Mouse (Mus musculus) intestine, embryonic 15.5 days (tissue): ENCODE measurements around the gene Smarca4. TPM values are rescaled to one million over a fixed set of nuclear protein-coding genes. Genes with fewer than 3 reads are reported as not detected.
A peak's percentile ranks its signal among the peaks of the same experiment; 100 is the strongest.

Experiments
- ATAC-seq: fragments of 200-750 bp; cut with Nextera tagmentation; 2 replicates; pipeline ENCODE4 v1.8.0; 2017; ENCODE audit warnings: moderate TSS enrichment, moderate library complexity
- H3K27ac ChIP-seq: fragments of 300-500 bp; sonication (generic); 2 replicates; pipeline ENCODE4 v1.5.1; 2015; ENCODE audit warnings: mild to moderate bottlenecking, inconsistent platforms
- H3K27me3 ChIP-seq: fragments of 300-500 bp; sonication (generic); replicated peaks from 2 replicates; pipeline ENCODE4 v1.6.1; 2015; ENCODE audit warnings: inconsistent platforms
- H3K36me3 ChIP-seq: fragments of 300-500 bp; sonication (generic); 2 replicates; pipeline ENCODE4 v1.6.1; 2015; ENCODE audit warnings: inconsistent platforms
- H3K4me1 ChIP-seq: fragments of 300-500 bp; sonication (generic); replicated peaks from 2 replicates; pipeline ENCODE4 v1.6.1; 2015; ENCODE audit warnings: inconsistent platforms
- H3K4me2 ChIP-seq: fragments of 300-500 bp; sonication (generic); replicated peaks from 2 replicates; pipeline ENCODE4 v1.6.1; 2015; ENCODE audit warnings: mild to moderate bottlenecking, inconsistent platforms
- H3K4me3 ChIP-seq: fragments of 300-500 bp; sonication (generic); replicated peaks from 2 replicates; pipeline ENCODE4 v1.5.1; 2015; ENCODE audit warnings: inconsistent platforms
- H3K9ac ChIP-seq: fragments of 300-500 bp; sonication (generic); 2 replicates; pipeline ENCODE4 v1.6.1; 2015; ENCODE audit warnings: inconsistent platforms
- H3K9me3 ChIP-seq: fragments of 300-500 bp; sonication (generic); 2 replicates; pipeline ENCODE4 v1.6.1; 2016; ENCODE audit warnings: inconsistent platforms
- WGBS: fragments of 180-500 bp; shearing (Covaris S2); methylation state at CpG from one replicate; pipeline ENCODE4 v1.1.7; 2015; 5-methylcytosine and 5-hydroxymethylcytosine counted together
- polyA plus RNA-seq: library from polyadenylated mRNA; unstranded; fragments of >200 nt; fragmentation: Nextera tagmentation; extraction: Ambion mirVana; gene quantifications from 2 replicates; pipeline ENCODE4 v1.2.1, GENCODE M21; 2015

Gene Smarca4
- polyA plus RNA-seq, 1 experiment from 2014 or later, result 67.0 TPM

GRCm38 (mm10) chr9:21729264-21729663, 113.3 kb downstream of the Smarca4 start:
- no peak overlapping the region for H3K27ac ChIP-seq
- 63% methylated on average over 7 of the region's 7 CpGs for WGBS
- H3K9me3 ChIP-seq, result no peaks in the 10 kb centered on the region
- no peak overlapping the region for H3K9ac ChIP-seq
- peaks cover 40% of the 10 kb centered on the region for H3K4me1 ChIP-seq
- H3K36me3 ChIP-seq, result peaks cover 39% of the 10 kb centered on the region
- H3K4me3 ChIP-seq, result no peak overlapping the region
- H3K27me3 ChIP-seq, result no peaks in the 10 kb centered on the region
- H3K4me2 ChIP-seq, result no peak overlapping the region
- no peak for ATAC-seq

GRCm38 (mm10) chr9:21732288-21732687, 116.3 kb downstream of the Smarca4 start:
- peaks cover 23% of the 10 kb centered on the region for H3K4me1 ChIP-seq
- ATAC-seq, result no peak
- no peak overlapping the region for H3K4me3 ChIP-seq
- peaks cover 60% of the 10 kb centered on the region for H3K36me3 ChIP-seq
- H3K27me3 ChIP-seq, result no peaks in the 10 kb centered on the region
- H3K9me3 ChIP-seq, result no peaks in the 10 kb centered on the region
- no peak overlapping the region for H3K4me2 ChIP-seq
- no peak overlapping the region for H3K9ac ChIP-seq
- WGBS, result 86% methylated on average over 9 of the region's 9 CpGs
- no peak overlapping the region for H3K27ac ChIP-seq

- 91% methylated on average over 17 of the region's 17 CpGs for WGBS
These were observed 117.5 kb downstream of the Smarca4 start for GRCm38 (mm10) chr9:21733446-21733845.

GRCm38 (mm10) chr9:21733989-21734388, 118.0 kb downstream of the Smarca4 start:
- 75% methylated on average over 7 of the region's 7 CpGs for WGBS
- H3K4me3 ChIP-seq, result no peak overlapping the region
- ATAC-seq, result peak; percentile 75
- H3K36me3 ChIP-seq, result peaks cover 75% of the 10 kb centered on the region
- H3K9ac ChIP-seq, result no peak overlapping the region
- H3K27ac ChIP-seq, result peak overlapping the region; percentile 52; the same call in 1 of the 2 replicates
- no peaks in the 10 kb centered on the region for H3K9me3 ChIP-seq
- no peaks in the 10 kb centered on the region for H3K27me3 ChIP-seq
- no peak overlapping the region for H3K4me2 ChIP-seq
- peaks cover 9% of the 10 kb centered on the region for H3K4me1 ChIP-seq

More at GRCm38 (mm10) chr9:21733446-21733845, 117.5 kb downstream of the Smarca4 start:
- Histone ChIP-seq H3K4me2 (no peak overlapping the region), H3K27ac (peak overlapping the region; percentile 52; the same call in 1 of the 2 replicates), H3K9ac (no peak overlapping the region), H3K27me3 (no peaks in the 10 kb centered on the region), H3K9me3 (no peaks in the 10 kb centered on the region), H3K4me3 (no peak overlapping the region), H3K4me1 (peaks cover 15% of the 10 kb centered on the region), H3K36me3 (peaks cover 71% of the 10 kb centered on the region)
- ATAC-seq, result peak; percentile 4; the same call in 1 of the 2 replicates

- H3K4me2 ChIP-seq, result no peak overlapping the region
- peaks cover 3% of the 10 kb centered on the region for H3K4me1 ChIP-seq
- no peak overlapping the region for H3K4me3 ChIP-seq
- H3K27ac ChIP-seq, result 0 out of 2 replicates have a peak overlapping the region, but pooled peaks have one; percentile 22
- H3K27me3 ChIP-seq, result no peaks in the 10 kb centered on the region
- no peak for ATAC-seq
- no peaks in the 10 kb centered on the region for H3K9me3 ChIP-seq
- 87% methylated on average over 14 of the region's 14 CpGs for WGBS
- no peak overlapping the region for H3K9ac ChIP-seq
- H3K36me3 ChIP-seq, result peaks cover 81% of the 10 kb centered on the region
These were observed 119.2 kb downstream of the Smarca4 start for GRCm38 (mm10) chr9:21735126-21735525.

GRCm38 (mm10) chr9:21736580-21736979, 120.6 kb downstream of the Smarca4 start:
- H3K4me3 ChIP-seq, result no peak overlapping the region
- H3K36me3 ChIP-seq, result peaks cover 75% of the 10 kb centered on the region
- peak overlapping the region; percentile 60 for H3K27ac ChIP-seq
- peak; percentile 24; the same call in 1 of the 2 replicates for ATAC-seq
- 18% methylated on average over 3 of the region's 3 CpGs for WGBS
- peaks cover 3% of the 10 kb centered on the region for H3K4me1 ChIP-seq
- H3K9me3 ChIP-seq, result no peaks in the 10 kb centered on the region
- H3K27me3 ChIP-seq, result no peaks in the 10 kb centered on the region
- no peak overlapping the region for H3K4me2 ChIP-seq
- no peak overlapping the region for H3K9ac ChIP-seq

GRCm38 (mm10) chr9:21737188-21737587, 121.2 kb downstream of the Smarca4 start:
- H3K4me3 ChIP-seq, result no peak overlapping the region
- no peak overlapping the region for H3K4me2 ChIP-seq
- peaks cover 3% of the 10 kb centered on the region for H3K4me1 ChIP-seq
- H3K9me3 ChIP-seq, result no peaks in the 10 kb centered on the region
- H3K9ac ChIP-seq, result no peak overlapping the region
- H3K27me3 ChIP-seq, result no peaks in the 10 kb centered on the region
- H3K27ac ChIP-seq, result no peak overlapping the region
- H3K36me3 ChIP-seq, result peaks cover 77% of the 10 kb centered on the region
- 86% methylated on average over 10 of the region's 10 CpGs for WGBS
- ATAC-seq, result no peak

- no peak overlapping the region for H3K4me2 ChIP-seq
- ATAC-seq, result no peak
- H3K4me3 ChIP-seq, result no peak overlapping the region
- no peak overlapping the region for H3K27ac ChIP-seq
- peaks cover 73% of the 10 kb centered on the region for H3K36me3 ChIP-seq
- no peaks in the 10 kb centered on the region for H3K27me3 ChIP-seq
- no peak overlapping the region for H3K9ac ChIP-seq
- 83% methylated on average over 7 of the region's 7 CpGs for WGBS
- H3K4me1 ChIP-seq, result peaks cover 3% of the 10 kb centered on the region
- H3K9me3 ChIP-seq, result no peaks in the 10 kb centered on the region
These were observed 122.8 kb downstream of the Smarca4 start for GRCm38 (mm10) chr9:21738776-21739175.

GRCm38 (mm10) chr9:21740427-21740826, 124.5 kb downstream of the Smarca4 start:
- H3K4me1 ChIP-seq, result peaks cover 3% of the 10 kb centered on the region; the same call in 1 of the 2 replicates
- no peaks in the 10 kb centered on the region for H3K27me3 ChIP-seq
- H3K9ac ChIP-seq, result no peak overlapping the region
- H3K27ac ChIP-seq, result no peak overlapping the region
- H3K9me3 ChIP-seq, result no peaks in the 10 kb centered on the region
- no peak overlapping the region for H3K4me2 ChIP-seq
- no peak for ATAC-seq
- WGBS, result 96% methylated on average over 14 of the region's 14 CpGs
- no peak overlapping the region for H3K4me3 ChIP-seq
- H3K36me3 ChIP-seq, result peaks cover 68% of the 10 kb centered on the region

GRCm38 (mm10) chr9:21741514-21741913, 125.5 kb downstream of the Smarca4 start:
- no peak for ATAC-seq
- 93% methylated on average over 11 of the region's 11 CpGs for WGBS
- Histone ChIP-seq H3K9ac (no peak overlapping the region), H3K4me3 (no peak overlapping the region), H3K4me2 (no peak overlapping the region), H3K4me1 (peaks cover 3% of the 10 kb centered on the region; the same call in 1 of the 2 replicates), H3K36me3 (peaks cover 72% of the 10 kb centered on the region), H3K9me3 (no peaks in the 10 kb centered on the region), H3K27me3 (no peaks in the 10 kb centered on the region), H3K27ac (no peak overlapping the region)

- ATAC-seq, result no peak
- no peak overlapping the region for H3K4me2 ChIP-seq
- peaks cover 10% of the 10 kb centered on the region for H3K4me1 ChIP-seq
- H3K36me3 ChIP-seq, result peaks cover 53% of the 10 kb centered on the region
- H3K4me3 ChIP-seq, result no peak overlapping the region
- 85% methylated on average over 3 of the region's 3 CpGs for WGBS
- H3K9me3 ChIP-seq, result no peaks in the 10 kb centered on the region
- H3K27me3 ChIP-seq, result no peaks in the 10 kb centered on the region
- no peak overlapping the region for H3K9ac ChIP-seq
- H3K27ac ChIP-seq, result no peak overlapping the region
These were observed 131.3 kb downstream of the Smarca4 start for GRCm38 (mm10) chr9:21747238-21747774.

- H3K4me3 ChIP-seq, result no peak overlapping the region
- no peak for ATAC-seq
- 0 out of 2 replicates have a peak overlapping the region, but pooled peaks have one; percentile 11 for H3K27ac ChIP-seq
- H3K9ac ChIP-seq, result no peak overlapping the region
- no peaks in the 10 kb centered on the region for H3K9me3 ChIP-seq
- 45% methylated on average over 7 of the region's 7 CpGs for WGBS
- H3K27me3 ChIP-seq, result no peaks in the 10 kb centered on the region
- peaks cover 13% of the 10 kb centered on the region for H3K4me1 ChIP-seq
- H3K36me3 ChIP-seq, result peaks cover 47% of the 10 kb centered on the region
- no peak overlapping the region for H3K4me2 ChIP-seq
These were observed 132.1 kb downstream of the Smarca4 start for GRCm38 (mm10) chr9:21748033-21748432.

GRCm38 (mm10) chr9:21748491-21748890, 132.5 kb downstream of the Smarca4 start:
- no peak overlapping the region for H3K4me3 ChIP-seq
- no peak overlapping the region for H3K9ac ChIP-seq
- peaks cover 13% of the 10 kb centered on the region for H3K4me1 ChIP-seq
- H3K4me2 ChIP-seq, result no peak overlapping the region
- ATAC-seq, result no peak
- no peak overlapping the region for H3K27ac ChIP-seq
- H3K9me3 ChIP-seq, result no peaks in the 10 kb centered on the region
- H3K27me3 ChIP-seq, result no peaks in the 10 kb centered on the region
- H3K36me3 ChIP-seq, result peaks cover 47% of the 10 kb centered on the region
- 82% methylated on average over 10 of the region's 10 CpGs for WGBS
